Mouse (Mus musculus) brain, embryonic 14.5 days (tissue): Measurements from ENCODE around the gene Rbfox3.

Source experiments
- CTCF ChIP-seq: fragments of 200-500 bp; IDR thresholded peaks from 2 replicates; pipeline ENCODE4 v1.5.1; 2012; ENCODE audit warnings: inconsistent platforms, mild to moderate bottlenecking, moderate library complexity, borderline replicate concordance; ENCODE audit not compliant: insufficient read depth, insufficient read length; ENCODE audit errors: extremely low read depth
- POLR2A ChIP-seq: fragments of 200-500 bp; IDR thresholded peaks from 2 replicates; pipeline ENCODE4 v1.6.1; 2012; ENCODE audit warnings: mild to moderate bottlenecking, inconsistent platforms, borderline replicate concordance; ENCODE audit not compliant: poor library complexity, insufficient read depth, insufficient read length, severe bottlenecking; ENCODE audit errors: extremely low read depth

DNA sequence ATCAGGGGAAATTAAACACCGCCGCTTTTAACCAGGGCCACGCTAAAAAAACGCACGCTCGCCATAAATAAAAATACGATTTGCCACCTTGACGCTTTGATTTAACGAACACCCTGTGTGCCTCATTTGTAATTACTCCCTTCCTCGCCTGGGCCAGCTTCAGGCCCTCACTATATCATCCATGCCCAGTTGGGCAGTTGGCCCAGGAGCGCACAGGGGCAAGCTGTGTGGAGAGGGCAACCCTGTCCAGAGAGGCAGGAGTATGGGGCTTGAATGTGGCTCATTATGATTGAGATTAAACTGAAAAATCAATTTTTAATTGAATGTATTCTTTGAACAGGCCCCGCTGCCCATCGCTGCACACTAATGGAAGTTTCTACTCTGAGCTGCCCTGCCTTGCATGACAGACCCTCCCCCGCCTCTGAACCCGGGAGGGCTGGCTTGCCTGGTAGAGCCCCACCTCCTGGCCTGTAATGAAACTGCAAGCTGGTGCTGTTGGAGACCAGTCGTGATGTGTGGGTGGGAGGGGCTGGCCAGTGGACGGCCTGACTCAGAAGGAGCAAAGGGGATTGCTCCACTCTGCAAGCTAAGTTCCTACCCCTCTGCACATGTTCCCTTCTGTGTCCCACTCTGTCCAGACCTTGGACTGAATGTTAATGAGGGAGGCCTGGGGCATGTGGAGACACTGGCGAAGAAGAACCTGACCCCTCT, 376.9 kb downstream of the Rbfox3 start:
- TF ChIP-seq POLR2A (no peak), CTCF (peak; percentile 68)
